Mouse (Mus musculus) heart, adult 18-20 months (tissue): ENCODE measurements at regions not wholly inside any gene's neighbourhood (a gene's known extent, or its start where the extent isn't known, plus 50 kb on each side); places are given as distances from the start of the nearest gene placed in this dataset.

Source experiments
- DNase-seq, 2 experiments: peaks; one replicate each; pipeline ENCODE4 v3.0.0; 2021 to 2022; ENCODE audit warnings: mixed read lengths in 1 of 2

- no peak for DNase-seq
Measured at GRCm38 (mm10) chr10:117433547-117434292, 53.9 kb upstream of the Cpsf6 start.

- no peak for DNase-seq
Measured at GRCm38 (mm10) chr10:117432871-117433546, 53.2 kb upstream of the Cpsf6 start.

- DNase-seq = peak; percentile 55 to 83
Measured at GRCm38 (mm10) chr10:117432415-117432814, 52.6 kb upstream of the Cpsf6 start.

GRCm38 (mm10) chr10:117431850-117432249 lies 52.0 kb upstream of the Cpsf6 start:
- no peak for DNase-seq

GRCm38 (mm10) chr10:117431086-117431619 lies 51.3 kb upstream of the Cpsf6 start:
- DNase-seq = no peak

- no peak for DNase-seq
Measured at GRCm38 (mm10) chr10:117430224-117430884, 50.5 kb upstream of the Cpsf6 start.

- no peak for DNase-seq
Measured at GRCm38 (mm10) chr10:117429459-117430183, 49.8 kb upstream of the Cpsf6 start.
